Mouse (Mus musculus) bone marrow, adult 2 months (tissue): ENCODE measurements at regions not wholly inside any gene's neighbourhood (a gene's known extent, or its start where the extent isn't known, plus 50 kb on each side); places are given as distances from the start of the nearest gene placed in this dataset.

Experiments used
- H3K27ac ChIP-seq: fragments of 200-500 bp; 2 replicates; pipeline ENCODE4 v1.5.1; 2012; ENCODE audit warnings: low read depth, mild to moderate bottlenecking, control low read depth, inconsistent platforms, low read length; ENCODE audit not compliant: control insufficient read depth, poor library complexity, insufficient read depth
- H3K4me1 ChIP-seq: fragments of 200-500 bp; 2 replicates; pipeline ENCODE4 v1.6.1; 2011; ENCODE audit warnings: low read length; ENCODE audit not compliant: control insufficient read depth, insufficient read depth
- H3K4me3 ChIP-seq: fragments of 200-500 bp; replicated peaks from 2 replicates; pipeline ENCODE3; 2011; ENCODE audit warnings: mild to moderate bottlenecking, low read depth, low read length, control low read depth; ENCODE audit not compliant: control insufficient read depth
- CTCF ChIP-seq: fragments of 200-500 bp; IDR thresholded peaks from 2 replicates; pipeline ENCODE4 v1.5.1; 2011; ENCODE audit warnings: low read length, control low read depth; ENCODE audit not compliant: control insufficient read depth, insufficient read depth
- POLR2A ChIP-seq: fragments of 200-500 bp; IDR thresholded peaks from 2 replicates; pipeline ENCODE4 v1.6.1; 2011; ENCODE audit warnings: low read depth, mild to moderate bottlenecking, control low read depth, low read length, borderline replicate concordance; ENCODE audit not compliant: control insufficient read depth
- WGBS: fragments of 180-500 bp; shearing (Covaris S2); methylation state at CpG from one replicate; pipeline ENCODE4 v1.1.7; 2018; 5-methylcytosine and 5-hydroxymethylcytosine counted together

DNA sequence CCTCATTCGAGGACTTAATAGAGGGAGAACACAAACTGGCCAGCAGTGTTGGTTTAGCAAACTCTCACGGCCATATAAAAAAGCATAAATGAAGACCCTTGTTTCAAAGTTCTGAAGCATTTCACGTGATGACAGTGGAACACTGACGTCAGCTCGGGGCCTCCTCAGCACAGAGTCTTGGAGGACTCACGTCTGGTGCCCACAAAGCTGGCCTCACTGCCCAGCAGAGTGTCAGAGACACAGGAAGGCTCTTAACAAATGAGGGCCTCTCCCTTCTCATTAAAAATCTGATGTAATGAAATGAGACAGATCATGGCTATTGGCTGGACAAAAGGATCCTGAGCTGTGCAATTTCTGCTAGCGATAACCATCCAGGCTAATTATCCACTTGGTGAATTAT lies 330.6 kb downstream of the Wdr11 start:
- Histone ChIP-seq H3K4me3 (no peak overlapping the region), H3K27ac (no peak overlapping the region), H3K4me1 (no peaks in the 10 kb centered on the region)
- 80% methylated on average over 7 of the region's 7 CpGs for WGBS
- TF ChIP-seq POLR2A, result no peak
- no peak for TF ChIP-seq CTCF

DNA sequence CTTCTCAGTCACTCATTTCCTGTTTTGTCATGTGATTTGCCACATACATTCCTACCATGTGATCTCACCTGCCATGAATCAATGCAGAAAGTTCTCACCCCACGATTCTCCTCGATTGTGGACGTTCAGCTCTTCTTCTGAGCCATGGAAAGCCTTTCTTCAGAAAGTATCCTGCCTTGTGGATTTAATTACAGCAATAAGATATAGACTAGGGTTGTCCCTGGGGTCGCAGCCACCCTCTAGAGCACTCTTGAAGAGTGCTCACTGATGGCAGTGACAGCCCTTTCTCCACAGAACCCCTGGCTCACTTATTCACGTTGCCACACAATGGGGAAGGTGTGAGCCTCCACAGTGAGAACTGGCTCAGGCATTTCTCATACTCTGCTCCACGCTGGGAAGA lies 345.1 kb downstream of the Wdr11 start:
- Histone ChIP-seq H3K4me3 (no peak overlapping the region), H3K27ac (no peak overlapping the region), H3K4me1 (no peaks in the 10 kb centered on the region)
- WGBS, result 63% methylated on average over 6 of the region's 6 CpGs
- no peak for TF ChIP-seq POLR2A
- TF ChIP-seq CTCF, result no peak

DNA sequence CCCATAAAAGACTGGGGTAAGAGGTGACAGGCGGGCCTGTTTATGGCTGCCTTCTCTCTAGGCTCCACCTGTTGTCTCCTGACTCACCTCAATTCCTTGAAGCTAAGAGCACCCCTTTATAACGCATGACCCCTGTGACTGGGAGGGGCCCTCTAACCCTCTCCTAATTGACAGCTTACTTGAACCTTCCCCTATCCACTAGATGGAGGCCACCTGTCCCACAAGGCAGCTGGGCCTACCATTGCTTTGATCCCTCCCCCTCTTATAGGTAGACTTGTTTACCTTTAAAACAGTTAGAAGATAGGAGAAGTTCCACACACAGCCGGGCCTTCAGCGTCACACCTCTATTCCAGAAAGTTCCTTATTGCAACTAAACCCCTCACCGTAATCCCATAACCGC lies 346.1 kb downstream of the Wdr11 start:
- H3K27ac ChIP-seq, result no peak overlapping the region
- H3K4me1 ChIP-seq, result no peaks in the 10 kb centered on the region
- TF ChIP-seq CTCF (no peak), POLR2A (no peak)
- no peak overlapping the region for H3K4me3 ChIP-seq
- 85% methylated on average over 6 of the region's 6 CpGs for WGBS

DNA sequence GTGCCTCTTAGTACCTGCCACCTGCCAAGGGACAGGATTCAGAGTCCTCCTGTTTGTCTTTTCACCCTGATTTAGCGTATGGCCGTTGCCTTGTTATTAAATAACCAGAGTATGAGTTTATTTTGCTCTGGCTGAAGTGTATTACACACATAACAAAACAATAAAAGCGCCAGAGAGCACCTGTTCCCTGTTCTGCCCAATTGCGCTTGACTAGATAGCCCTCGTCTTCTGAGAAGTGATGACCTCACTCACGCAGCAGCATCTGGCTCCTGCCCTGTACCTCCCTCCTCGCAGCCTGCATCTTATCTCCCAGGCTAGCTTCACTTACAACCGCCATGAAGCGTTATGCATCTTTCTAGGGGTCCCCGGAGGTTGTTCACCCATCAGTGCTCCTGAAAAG lies 346.5 kb downstream of the Wdr11 start:
- H3K4me1 ChIP-seq, result no peaks in the 10 kb centered on the region
- TF ChIP-seq CTCF (no peak), POLR2A (no peak)
- no peak overlapping the region for H3K27ac ChIP-seq
- no peak overlapping the region for H3K4me3 ChIP-seq
- 79% methylated on average over 10 of the region's 10 CpGs for WGBS

DNA sequence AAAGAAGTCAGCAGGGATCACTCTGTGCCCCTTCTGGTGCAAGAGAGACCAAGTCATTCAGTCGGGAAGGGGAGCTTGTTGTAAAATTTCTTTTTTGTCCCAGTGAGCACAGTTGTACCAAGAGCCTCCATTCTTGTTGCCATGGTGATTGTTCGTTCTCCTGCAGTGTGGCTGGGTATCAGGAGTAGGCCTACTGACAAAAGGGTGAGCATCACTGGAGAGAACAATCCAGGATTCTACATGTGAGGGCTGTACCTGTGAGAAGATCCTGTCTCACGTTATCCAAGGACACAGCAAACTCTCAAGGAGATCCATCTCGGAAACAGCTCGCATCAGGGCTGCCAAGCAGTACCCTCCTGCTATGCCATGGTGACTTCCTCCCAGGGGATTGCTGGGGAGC lies 347.6 kb downstream of the Wdr11 start:
- Histone ChIP-seq H3K4me1 (no peaks in the 10 kb centered on the region), H3K27ac (no peak overlapping the region), H3K4me3 (no peak overlapping the region)
- WGBS, result 79% methylated on average over 5 of the region's 5 CpGs
- TF ChIP-seq CTCF, result no peak
- TF ChIP-seq POLR2A, result no peak

DNA sequence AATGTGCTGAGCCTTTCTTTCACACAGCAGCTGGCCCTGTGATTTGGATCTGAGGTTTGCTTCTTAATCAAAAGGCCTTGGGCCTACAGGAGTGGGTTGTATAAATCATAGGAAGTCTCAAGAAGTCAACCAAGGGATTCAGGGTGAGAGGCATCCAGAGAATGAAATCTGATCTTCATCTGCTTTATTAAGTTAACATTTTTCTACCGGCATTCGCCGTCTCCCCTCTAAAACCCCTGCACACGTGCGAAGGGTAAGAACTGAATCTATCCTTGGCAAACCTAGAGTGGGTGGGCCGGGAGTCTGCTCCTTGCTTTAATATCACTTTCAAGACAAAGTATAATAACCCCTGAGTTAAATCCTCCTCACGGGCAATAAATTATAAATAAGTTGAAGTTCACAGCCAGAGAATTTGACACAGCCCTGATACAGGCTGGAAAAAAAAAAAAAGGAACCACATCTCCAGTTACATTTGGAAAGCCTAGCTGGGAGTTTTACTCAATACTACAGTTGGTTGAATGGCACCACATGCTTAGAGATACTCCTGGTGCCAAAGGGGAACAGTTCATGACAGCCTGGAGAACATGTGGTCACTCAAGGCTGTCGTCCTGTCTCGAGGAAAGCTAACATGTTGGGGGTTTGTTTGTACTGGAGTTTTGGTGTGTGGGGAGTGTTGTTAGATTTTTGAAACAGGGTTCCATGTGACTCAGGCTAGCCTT lies 349.8 kb downstream of the Wdr11 start:
- Histone ChIP-seq H3K4me3 (no peak overlapping the region), H3K27ac (no peak overlapping the region), H3K4me1 (no peaks in the 10 kb centered on the region)
- TF ChIP-seq POLR2A, result no peak
- TF ChIP-seq CTCF, result no peak
- 78% methylated on average over 9 of the region's 9 CpGs for WGBS

DNA sequence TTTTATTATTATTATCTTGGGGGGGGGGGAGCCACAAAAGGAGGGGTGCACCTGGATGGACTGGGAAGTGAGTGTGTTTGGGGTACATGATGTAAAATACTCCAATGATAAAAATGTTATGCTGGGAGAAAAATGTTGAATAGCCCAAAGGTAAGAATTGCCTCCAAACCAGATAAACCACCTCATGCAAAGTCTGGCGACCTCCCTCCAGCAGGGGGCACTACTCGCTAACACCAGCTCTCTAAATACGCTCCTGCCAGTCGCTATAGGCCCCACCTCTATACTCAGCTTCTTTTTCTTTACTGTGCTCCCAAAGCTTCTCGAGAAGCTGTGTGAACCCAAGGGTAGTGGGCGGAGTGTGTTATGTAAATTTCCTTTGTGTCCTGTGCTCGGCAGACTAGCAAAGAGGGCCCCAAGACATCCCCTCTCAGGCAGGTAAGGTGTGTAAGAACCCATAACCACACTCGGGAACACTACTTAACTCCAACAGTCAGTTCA lies 357.0 kb downstream of the Wdr11 start:
- no peak for TF ChIP-seq CTCF
- no peaks in the 10 kb centered on the region for H3K4me1 ChIP-seq
- H3K4me3 ChIP-seq, result no peak overlapping the region
- 67% methylated on average over 8 of the region's 8 CpGs for WGBS
- no peak overlapping the region for H3K27ac ChIP-seq

DNA sequence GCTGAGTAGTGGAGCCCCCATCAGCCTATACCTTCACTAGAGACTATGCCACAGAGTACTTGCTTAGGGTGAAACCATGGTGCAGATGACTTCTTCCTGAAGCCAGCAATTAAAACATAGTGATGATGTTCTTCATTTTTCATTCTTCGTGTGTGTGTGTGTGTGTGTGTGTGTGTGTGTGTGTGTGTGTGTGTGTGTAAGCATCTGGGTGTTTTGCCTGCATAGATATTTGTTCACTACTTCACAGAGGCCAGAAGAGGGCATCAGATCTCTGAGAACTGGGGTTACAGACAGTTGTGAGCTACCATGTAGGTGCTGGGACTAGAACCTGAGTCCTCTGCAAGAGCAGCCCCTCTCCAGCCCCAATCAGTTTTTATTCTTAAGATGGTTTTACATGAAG lies 358.8 kb downstream of the Wdr11 start:
- WGBS, result 75% methylated on average over 1 of the region's 1 CpGs

DNA sequence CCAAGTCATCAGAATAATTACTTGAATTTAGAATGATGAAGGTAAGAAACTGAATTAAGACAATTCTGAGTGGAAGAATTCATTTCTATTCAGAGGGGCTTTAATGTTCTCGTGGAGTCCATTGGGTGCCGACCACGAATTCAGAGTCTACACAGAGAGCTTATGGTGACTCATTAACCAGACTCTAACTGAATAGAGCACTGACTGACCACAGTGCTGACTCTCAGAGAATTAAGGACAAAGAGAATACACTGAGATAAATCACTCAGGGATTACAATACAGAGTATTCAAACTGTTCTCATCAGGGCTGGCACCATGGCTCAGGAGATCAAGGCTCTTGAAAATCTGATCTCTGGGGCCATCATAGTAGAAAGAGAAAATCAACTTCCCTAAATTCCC lies 366.7 kb downstream of the Wdr11 start:
- H3K4me3 ChIP-seq, result no peak overlapping the region
- WGBS, result 79% methylated on average over 3 of the region's 3 CpGs
- no peak for TF ChIP-seq POLR2A
- TF ChIP-seq CTCF, result no peak
- no peaks in the 10 kb centered on the region for H3K4me1 ChIP-seq
- H3K27ac ChIP-seq, result no peak overlapping the region

More for the DNA sequence above, 358.8 kb downstream of the Wdr11 start:
- TF ChIP-seq CTCF (no peak), POLR2A (no peak)
- Histone ChIP-seq H3K4me3 (no peak overlapping the region), H3K27ac (no peak overlapping the region), H3K4me1 (no peaks in the 10 kb centered on the region)
